Mouse (Mus musculus) ES-Bruce4 (cell line): ENCODE measurements around the gene Cnnm3. TPM values are rescaled to one million over a fixed set of nuclear protein-coding genes. Genes with fewer than 3 reads are reported as not detected.

Experiments used
- H3K27ac ChIP-seq: 2 replicates; pipeline ENCODE4 v1.5.1; 2012; ENCODE audit warnings: low read length, inconsistent platforms; ENCODE audit not compliant: insufficient read depth
- H3K27me3 ChIP-seq: 2 replicates; pipeline ENCODE4 v1.6.1; 2012; ENCODE audit warnings: mild to moderate bottlenecking, low read length, inconsistent platforms; ENCODE audit not compliant: control insufficient read depth, poor library complexity, insufficient read depth, severe bottlenecking
- H3K36me3 ChIP-seq: 2 replicates; pipeline ENCODE4 v1.6.1; 2012; ENCODE audit warnings: inconsistent platforms, mild to moderate bottlenecking, low read length, moderate library complexity; ENCODE audit not compliant: control insufficient read depth, poor library complexity, insufficient read depth, severe bottlenecking
- H3K4me1 ChIP-seq: one replicate; pipeline ENCODE4 v1.8.1; 2011; ENCODE audit warnings: low read length; ENCODE audit not compliant: control insufficient read depth, insufficient read depth
- H3K4me3 ChIP-seq: 2 replicates; pipeline ENCODE4 v1.5.1; 2011; ENCODE audit warnings: low read depth, mild to moderate bottlenecking, low read length
- H3K9ac ChIP-seq: 2 replicates; pipeline ENCODE4 v1.6.1; 2012; ENCODE audit warnings: low read depth, mild to moderate bottlenecking, inconsistent platforms; ENCODE audit not compliant: poor library complexity, severe bottlenecking
- H3K9me3 ChIP-seq: replicated peaks from 2 replicates; pipeline ENCODE4 v1.6.1; 2012; ENCODE audit warnings: mild to moderate bottlenecking, low read length, inconsistent platforms; ENCODE audit not compliant: control insufficient read depth, poor library complexity, insufficient read depth, severe bottlenecking
- CTCF ChIP-seq: IDR thresholded peaks from one replicate; pipeline ENCODE4 v1.8.1; 2011; ENCODE audit warnings: low read depth, low read length
- EP300 ChIP-seq: IDR thresholded peaks from 2 replicates; pipeline ENCODE4 v1.6.1; 2011; ENCODE audit warnings: low read depth, low read length; ENCODE audit not compliant: insufficient read depth
- POLR2A ChIP-seq: IDR thresholded peaks from one replicate; pipeline ENCODE4 v1.8.1; 2011; ENCODE audit warnings: low read length; ENCODE audit not compliant: insufficient read depth
- polyA plus RNA-seq: library from polyadenylated mRNA; stranded (reverse); fragments of >200 nt; gene quantifications from 2 replicates; pipeline ENCODE4 v1.2.4, GENCODE M21; 2011; ENCODE audit warnings: low read depth; ENCODE audit not compliant: missing spikeins, insufficient read depth, insufficient read length

Cnnm3 gene
- polyA plus RNA-seq, 1 experiment: 17.4 TPM

GRCm38 (mm10) chr1:36472106-36472440 lies 39.6 kb upstream of the Cnnm3 start:
- no peaks in the 10 kb centered on the region for H3K4me1 ChIP-seq
- peak overlapping the region; percentile 88 for H3K4me3 ChIP-seq
- H3K9me3 ChIP-seq: no peaks in the 10 kb centered on the region
- H3K9ac ChIP-seq: peak overlapping the region; percentile 27
- no peaks in the 10 kb centered on the region for H3K27me3 ChIP-seq
- no peak overlapping the region for H3K27ac ChIP-seq
- TF ChIP-seq EP300 (no peak), POLR2A (no peak), CTCF (no peak)
- H3K36me3 ChIP-seq: no peaks in the 10 kb centered on the region

GRCm38 (mm10) chr1:36473211-36473780 lies 38.4 kb upstream of the Cnnm3 start:
- Histone ChIP-seq H3K36me3 (no peaks in the 10 kb centered on the region), H3K4me3 (no peak overlapping the region), H3K4me1 (no peaks in the 10 kb centered on the region), H3K9me3 (no peaks in the 10 kb centered on the region), H3K9ac (no peak overlapping the region), H3K27ac (no peak overlapping the region), H3K27me3 (no peaks in the 10 kb centered on the region)
- no peak for TF ChIP-seq CTCF
- no peak for TF ChIP-seq POLR2A
- no peak for TF ChIP-seq EP300

- Histone ChIP-seq H3K4me1 (no peaks in the 10 kb centered on the region), H3K4me3 (no peak overlapping the region), H3K9ac (no peak overlapping the region), H3K36me3 (no peaks in the 10 kb centered on the region), H3K27ac (no peak overlapping the region), H3K9me3 (no peaks in the 10 kb centered on the region), H3K27me3 (no peaks in the 10 kb centered on the region)
- TF ChIP-seq EP300: no peak
- TF ChIP-seq POLR2A: no peak
- TF ChIP-seq CTCF: no peak
Observed at GRCm38 (mm10) chr1:36474646-36475045, 37.0 kb upstream of the Cnnm3 start.

- no peak overlapping the region for H3K4me3 ChIP-seq
- H3K36me3 ChIP-seq: no peaks in the 10 kb centered on the region
- TF ChIP-seq CTCF (no peak), POLR2A (no peak), EP300 (no peak)
- no peaks in the 10 kb centered on the region for H3K9me3 ChIP-seq
- no peaks in the 10 kb centered on the region for H3K27me3 ChIP-seq
- no peak overlapping the region for H3K9ac ChIP-seq
- H3K27ac ChIP-seq: no peak overlapping the region
- H3K4me1 ChIP-seq: no peaks in the 10 kb centered on the region
Observed at GRCm38 (mm10) chr1:36475480-36476110, 36.1 kb upstream of the Cnnm3 start.

- Histone ChIP-seq H3K27ac (no peak overlapping the region), H3K4me3 (no peak overlapping the region), H3K9me3 (no peaks in the 10 kb centered on the region), H3K4me1 (no peaks in the 10 kb centered on the region), H3K9ac (no peak overlapping the region), H3K27me3 (no peaks in the 10 kb centered on the region), H3K36me3 (no peaks in the 10 kb centered on the region)
- TF ChIP-seq EP300 (no peak), POLR2A (no peak), CTCF (no peak)
Observed at GRCm38 (mm10) chr1:36476426-36476825, 35.2 kb upstream of the Cnnm3 start.

- no peaks in the 10 kb centered on the region for H3K27me3 ChIP-seq
- H3K4me1 ChIP-seq: no peaks in the 10 kb centered on the region
- no peak overlapping the region for H3K4me3 ChIP-seq
- no peaks in the 10 kb centered on the region for H3K9me3 ChIP-seq
- TF ChIP-seq EP300 (no peak), CTCF (no peak), POLR2A (no peak)
- no peak overlapping the region for H3K9ac ChIP-seq
- no peaks in the 10 kb centered on the region for H3K36me3 ChIP-seq
- H3K27ac ChIP-seq: no peak overlapping the region
Observed at GRCm38 (mm10) chr1:36478343-36478795, 33.3 kb upstream of the Cnnm3 start.
